Mouse (Mus musculus) heart, postnatal 10 days (tissue): ENCODE results near the gene Zfp619. TPM values are rescaled to one million over a fixed set of nuclear protein-coding genes. Genes with fewer than 3 reads are reported as not detected.
"Not testable (repeated sequence)": the region's sequence is repeated elsewhere in the genome, so short reads cannot be mapped to it uniquely, and the experiment has no call there.

ENCODE experiments used
- DNase-seq, 2 experiments: peaks; one replicate each; pipeline ENCODE4 v3.0.0; 2021
- intact Hi-C: fragments of 180-260 bp; cut with DNase I; formaldehyde crosslinking; loops from one replicate; pipeline ENCODE4 v1.15.1; 2025
- total RNA-seq, 2 experiments: library from RNA; stranded (reverse); gene quantifications; 2 replicates each; pipeline ENCODE4 v1.2.3; 2021

Gene Zfp619
- 1 to 10 TPM; 2.8 to 3.1 TPM for total RNA-seq

GRCm38 (mm10) chr7:39517616-39518177 lies at the start of gene Zfp619:
TSS of gene Zfp619 (plus strand) at chr7:39517766.
- peak; percentile 95 for DNase-seq
- intact Hi-C loops, result loop anchor here (5.0 kb wide), 1 partner anchor 70 kb away; no protein-coding TSS in a partner anchor

- no peak for DNase-seq
- intact Hi-C loops, result no loop called here
These were observed 38.6 kb upstream of the Zfp619 start for GRCm38 (mm10) chr7:39479013-39479412.

- intact Hi-C loops, result no loop called here
- no peak for DNase-seq
These were observed 33.2 kb upstream of the Zfp619 start for GRCm38 (mm10) chr7:39484384-39484783.

- DNase-seq, result peak in 1 of 2 experiments; percentile 2
- intact Hi-C loops, result no loop called here
These were observed 30.3 kb upstream of the Zfp619 start for GRCm38 (mm10) chr7:39487159-39487853.

- DNase-seq, result no peak
- intact Hi-C loops, result no loop called here
These were observed 29.7 kb upstream of the Zfp619 start for GRCm38 (mm10) chr7:39487854-39488205.

GRCm38 (mm10) chr7:39494646-39495045 lies 22.9 kb upstream of the Zfp619 start:
- intact Hi-C loops, result no loop called here
- no peak for DNase-seq

GRCm38 (mm10) chr7:39504100-39504499 lies 13.5 kb upstream of the Zfp619 start:
- intact Hi-C loops, result no loop called here
- no peak for DNase-seq

GRCm38 (mm10) chr7:39518362-39518761 lies 796 bp downstream of the Zfp619 start:
- intact Hi-C loops, result loop anchor here (5.0 kb wide), 1 partner anchor 71 kb away; no protein-coding TSS in a partner anchor
- DNase-seq, result peak; percentile 26 to 32

- intact Hi-C loops, result no loop called here
- DNase-seq, result no peak
These were observed 6.3 kb downstream of the Zfp619 start for GRCm38 (mm10) chr7:39523703-39524424.

- peak in 1 of 2 experiments; percentile 11 for DNase-seq
- intact Hi-C loops, result no loop called here
These were observed 25.6 kb downstream of the Zfp619 start for GRCm38 (mm10) chr7:39543151-39543550.

GRCm38 (mm10) chr7:39544242-39545111 lies 26.9 kb downstream of the Zfp619 start:
- DNase-seq, result peak; percentile 84 to 86
- intact Hi-C loops, result no loop called here

- intact Hi-C loops, result no loop called here
- no peak for DNase-seq
These were observed 27.6 kb downstream of the Zfp619 start for GRCm38 (mm10) chr7:39545134-39545533.

- intact Hi-C loops, result no loop called here
- DNase-seq, result peak; percentile 40 to 50
These were observed 31.8 kb downstream of the Zfp619 start for GRCm38 (mm10) chr7:39549336-39549735.

GRCm38 (mm10) chr7:39551976-39552891 lies 34.7 kb downstream of the Zfp619 start:
- intact Hi-C loops, result loop anchor here (5.0 kb wide), 2 partner anchors 35 to 105 kb away; no protein-coding TSS in a partner anchor
- peak; percentile 97 for DNase-seq

- intact Hi-C loops, result loop anchor here (5.0 kb wide), 2 partner anchors 34 to 106 kb away; no protein-coding TSS in a partner anchor
- DNase-seq, result peak; percentile 8 to 15
These were observed 35.4 kb downstream of the Zfp619 start for GRCm38 (mm10) chr7:39552993-39553392.

- no peak for DNase-seq
- intact Hi-C loops, result loop anchor here (5.0 kb wide), 2 partner anchors 33 to 107 kb away; no protein-coding TSS in a partner anchor
These were observed 36.3 kb downstream of the Zfp619 start for GRCm38 (mm10) chr7:39553871-39554270.

GRCm38 (mm10) chr7:39580066-39580465 lies 62.5 kb downstream of the Zfp619 start:
- no peak for DNase-seq
- intact Hi-C loops, result no loop called here

- intact Hi-C loops, result no loop called here
- no peak for DNase-seq
These were observed 63.0 kb downstream of the Zfp619 start for GRCm38 (mm10) chr7:39580601-39581000.

- intact Hi-C loops, result loop anchor here (5.0 kb wide), 1 partner anchor 35 kb away; no protein-coding TSS in a partner anchor
These were observed 69.3 kb downstream of the Zfp619 start for GRCm38 (mm10) chr7:39586834-39587233.

More at GRCm38 (mm10) chr7:39586834-39587233, 69.3 kb downstream of the Zfp619 start:
- DNase-seq, result not testable (repeated sequence)
